Mouse (Mus musculus): ENCODE measurements around the gene Lrmda.
A peak's percentile ranks its signal among the peaks of the same experiment; 100 is the strongest.

The Lrmda gene

DNA sequence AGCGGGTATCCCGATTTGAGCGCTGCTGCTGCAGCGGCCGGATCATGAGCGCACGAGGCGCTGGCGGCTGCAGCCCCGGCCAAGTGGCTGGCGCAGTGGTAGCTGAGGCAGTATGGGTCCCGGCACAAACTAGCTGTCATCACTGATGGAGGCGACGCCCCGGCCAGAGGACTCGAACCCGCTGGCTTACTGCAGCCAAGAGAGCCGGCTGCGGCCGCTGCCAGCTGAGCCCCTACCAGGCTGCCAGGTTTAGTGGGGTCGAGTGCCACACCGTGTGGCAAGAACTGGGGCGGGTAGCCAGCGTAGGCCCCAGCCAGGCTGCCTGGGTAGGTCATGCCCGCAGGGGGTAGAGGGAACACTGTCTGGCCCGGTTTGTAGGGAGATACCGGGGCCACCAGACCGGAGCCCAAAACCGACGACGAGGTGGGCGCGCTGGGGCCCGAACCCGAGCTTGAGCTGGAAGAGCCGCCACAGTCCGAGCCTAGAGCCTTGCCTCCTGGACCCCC lies 34.0 kb upstream of the Lrmda start:
- TF ChIP-seq POU5F1 (IDR thresholded peaks at IDR 0.05; ENCODE audit: borderline replicate concordance, low read length) (no peak), CTCF (conservative IDR thresholded peaks at IDR 0.05; ENCODE audit: low read length) (no peak), NANOG (IDR thresholded peaks at IDR 0.05; ENCODE audit: borderline replicate concordance, low read length) (no peak)
- H3K27me3 ChIP-seq (ENCODE audit: insufficient read depth, low read length): peaks cover 93% of the 10 kb centered on the region
- peaks cover 55% of the 10 kb centered on the region for H3K4me1 ChIP-seq (replicated peaks; ENCODE audit: low read depth, low read length)
- H3K36me3 ChIP-seq (ENCODE audit: insufficient read depth, low read length): no peaks in the 10 kb centered on the region
- peak overlapping the region; percentile 69 for H3K4me3 ChIP-seq (replicated peaks; ENCODE audit: low read length)
- H3K9me3 ChIP-seq (ENCODE audit: low read length): no peaks in the 10 kb centered on the region

DNA sequence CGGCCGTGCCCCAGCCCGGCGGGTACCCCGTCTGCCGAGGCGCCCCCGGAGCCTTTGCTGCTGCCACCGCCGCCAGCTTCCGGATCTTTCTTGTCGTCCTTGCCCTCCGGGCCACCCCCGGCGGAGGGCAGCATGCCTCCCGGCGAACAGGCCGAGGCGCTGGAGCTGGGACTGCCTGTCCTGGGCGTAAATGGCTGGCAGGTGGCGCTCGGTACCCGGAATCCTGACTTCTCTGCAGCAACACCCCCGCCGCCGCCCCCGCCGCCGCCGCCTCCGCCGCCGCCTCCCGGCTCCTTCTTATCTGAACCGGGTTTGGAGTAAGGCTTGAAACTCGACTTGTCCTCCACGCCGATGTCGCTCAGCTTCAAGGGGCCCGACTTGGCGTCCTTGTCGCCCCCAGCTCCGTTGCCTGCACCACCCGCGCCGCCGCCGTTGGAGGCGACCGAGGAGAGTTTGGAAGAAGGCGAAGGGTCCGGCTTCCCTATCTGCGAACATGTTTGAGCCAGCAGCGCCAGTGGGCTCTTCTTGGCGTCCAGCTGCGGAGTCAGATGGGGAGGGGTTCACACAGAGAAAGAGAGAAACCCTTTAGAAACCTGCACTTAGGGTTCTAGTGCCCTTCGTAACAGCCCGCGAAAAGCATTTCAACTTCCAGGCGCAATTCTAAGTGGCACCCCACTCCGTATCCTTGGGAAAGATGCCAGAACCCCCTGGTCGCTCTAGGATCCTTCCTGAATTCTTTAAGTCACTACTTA lies 33.4 kb upstream of the Lrmda start:
- TF ChIP-seq POU5F1 (IDR thresholded peaks at IDR 0.05; ENCODE audit: borderline replicate concordance, low read length) (no peak), CTCF (conservative IDR thresholded peaks at IDR 0.05; ENCODE audit: low read length) (no peak), NANOG (IDR thresholded peaks at IDR 0.05; ENCODE audit: borderline replicate concordance, low read length) (no peak)

DNA sequence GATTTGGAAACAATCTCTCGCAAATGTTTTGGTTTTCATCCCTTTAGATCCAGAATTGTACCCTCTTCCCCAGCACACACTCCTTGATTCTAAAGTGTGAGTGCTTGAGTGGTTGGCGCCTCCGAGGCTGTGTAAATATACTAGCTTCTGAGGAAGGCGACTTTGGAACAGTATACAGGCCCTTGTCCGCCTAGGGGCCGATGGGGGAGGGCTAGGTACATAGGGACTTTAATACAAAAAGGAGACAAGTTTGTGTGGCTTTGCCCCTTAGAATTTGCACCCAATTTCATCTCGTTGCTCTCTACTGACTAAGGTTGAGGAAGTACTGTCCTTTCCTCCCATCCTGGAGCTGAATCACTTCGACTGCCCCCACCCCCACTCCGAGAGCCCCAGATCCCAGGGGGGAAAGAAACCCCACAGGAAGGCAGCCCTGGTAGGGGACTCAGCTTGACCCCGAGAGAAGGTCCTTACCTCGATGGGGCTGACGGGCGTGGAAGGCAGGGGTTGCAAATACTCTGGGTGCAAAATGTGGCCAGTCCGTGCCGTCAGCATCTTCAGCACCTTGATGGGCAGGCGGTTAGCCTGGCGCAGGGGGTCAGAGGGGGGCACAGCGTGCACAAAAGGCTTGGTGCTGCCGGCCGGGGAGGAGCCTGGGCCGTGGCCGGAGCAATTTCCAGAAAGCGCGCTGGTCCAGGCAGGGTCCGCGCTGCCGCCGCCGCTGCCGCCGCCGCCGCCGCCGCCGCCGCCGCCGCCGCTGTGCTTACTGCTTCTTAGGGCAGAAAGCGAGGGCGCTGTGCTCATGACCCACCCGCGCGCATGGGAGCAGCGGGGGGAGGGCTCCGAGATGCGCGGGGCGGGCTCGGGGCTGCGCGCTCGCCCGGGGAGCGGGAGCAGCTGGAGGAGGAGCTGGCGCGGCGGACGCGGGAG lies 32.5 kb upstream of the Lrmda start:
- no peaks in the 10 kb centered on the region for H3K36me3 ChIP-seq (ENCODE audit: insufficient read depth, low read length)
- H3K4me1 ChIP-seq (replicated peaks; ENCODE audit: low read depth, low read length): peaks cover 66% of the 10 kb centered on the region
- no peaks in the 10 kb centered on the region for H3K9me3 ChIP-seq (ENCODE audit: low read length)
- H3K27me3 ChIP-seq (ENCODE audit: insufficient read depth, low read length): peaks cover 95% of the 10 kb centered on the region
- H3K4me3 ChIP-seq (replicated peaks; ENCODE audit: low read length): peak overlapping the region; percentile 80
- TF ChIP-seq POU5F1 (IDR thresholded peaks at IDR 0.05; ENCODE audit: borderline replicate concordance, low read length) (no peak), NANOG (IDR thresholded peaks at IDR 0.05; ENCODE audit: borderline replicate concordance, low read length) (no peak), CTCF (conservative IDR thresholded peaks at IDR 0.05; ENCODE audit: low read length) (no peak)

More for the DNA sequence above, 33.4 kb upstream of the Lrmda start:
- Histone ChIP-seq H3K27me3 (ENCODE audit: insufficient read depth, low read length) (peaks cover 93% of the 10 kb centered on the region), H3K4me3 (replicated peaks; ENCODE audit: low read length) (peak overlapping the region; percentile 69), H3K9me3 (ENCODE audit: low read length) (no peaks in the 10 kb centered on the region), H3K36me3 (ENCODE audit: insufficient read depth, low read length) (no peaks in the 10 kb centered on the region), H3K4me1 (replicated peaks; ENCODE audit: low read depth, low read length) (peaks cover 62% of the 10 kb centered on the region)

DNA sequence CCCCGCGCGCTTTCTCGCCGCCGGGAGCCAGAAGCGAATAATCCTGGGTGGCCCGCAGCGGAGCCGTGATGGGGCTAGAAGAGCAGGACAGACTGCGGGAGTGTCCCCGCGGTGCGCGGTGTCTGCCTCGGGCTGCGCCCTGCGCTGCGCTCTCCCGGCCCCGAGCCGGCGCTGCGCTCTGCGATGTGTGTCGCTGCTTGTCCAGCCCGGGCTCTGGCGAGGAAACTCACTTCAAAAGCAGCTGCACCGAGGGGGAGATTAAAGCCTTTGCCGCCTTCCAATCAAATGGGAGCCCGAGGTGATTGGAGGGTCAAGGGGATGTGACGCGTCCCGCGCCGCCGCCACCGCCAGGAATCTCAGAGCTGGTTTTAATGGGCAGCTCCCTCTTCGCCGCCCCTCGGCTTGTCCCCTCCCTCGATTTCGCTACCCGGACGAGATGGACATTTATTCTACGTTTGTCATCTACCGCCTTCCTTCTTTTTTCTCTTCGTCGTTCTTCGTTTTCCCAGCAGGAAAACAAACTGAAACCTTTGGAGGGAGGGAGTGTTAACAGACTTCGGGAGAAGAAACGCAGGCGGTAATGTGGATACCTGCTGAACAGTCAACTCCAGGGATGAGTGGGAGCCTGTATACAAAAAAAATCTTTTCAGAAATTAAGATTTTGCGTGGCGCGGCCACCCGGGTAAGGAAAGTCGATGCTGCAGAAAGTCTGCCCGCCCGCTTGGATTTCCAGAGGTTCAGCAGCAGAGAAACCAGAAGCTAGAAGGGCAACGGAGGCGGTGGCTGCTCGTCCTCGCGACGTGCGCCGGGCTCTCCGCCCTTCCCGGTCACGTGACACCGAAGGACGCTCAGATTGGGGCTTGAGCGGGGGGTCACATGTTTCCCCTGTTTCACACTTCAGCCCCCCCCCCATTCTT lies 31.6 kb upstream of the Lrmda start:
- Histone ChIP-seq H3K27me3 (ENCODE audit: insufficient read depth, low read length) (peaks cover 94% of the 10 kb centered on the region), H3K4me3 (replicated peaks; ENCODE audit: low read length) (peak overlapping the region; percentile 80), H3K4me1 (replicated peaks; ENCODE audit: low read depth, low read length) (peaks cover 57% of the 10 kb centered on the region), H3K36me3 (ENCODE audit: insufficient read depth, low read length) (no peaks in the 10 kb centered on the region), H3K9me3 (ENCODE audit: low read length) (no peaks in the 10 kb centered on the region)
- TF ChIP-seq POU5F1 (IDR thresholded peaks at IDR 0.05; ENCODE audit: borderline replicate concordance, low read length): no peak
- no peak for TF ChIP-seq CTCF (conservative IDR thresholded peaks at IDR 0.05; ENCODE audit: low read length)
- TF ChIP-seq NANOG (IDR thresholded peaks at IDR 0.05; ENCODE audit: borderline replicate concordance, low read length): no peak

DNA sequence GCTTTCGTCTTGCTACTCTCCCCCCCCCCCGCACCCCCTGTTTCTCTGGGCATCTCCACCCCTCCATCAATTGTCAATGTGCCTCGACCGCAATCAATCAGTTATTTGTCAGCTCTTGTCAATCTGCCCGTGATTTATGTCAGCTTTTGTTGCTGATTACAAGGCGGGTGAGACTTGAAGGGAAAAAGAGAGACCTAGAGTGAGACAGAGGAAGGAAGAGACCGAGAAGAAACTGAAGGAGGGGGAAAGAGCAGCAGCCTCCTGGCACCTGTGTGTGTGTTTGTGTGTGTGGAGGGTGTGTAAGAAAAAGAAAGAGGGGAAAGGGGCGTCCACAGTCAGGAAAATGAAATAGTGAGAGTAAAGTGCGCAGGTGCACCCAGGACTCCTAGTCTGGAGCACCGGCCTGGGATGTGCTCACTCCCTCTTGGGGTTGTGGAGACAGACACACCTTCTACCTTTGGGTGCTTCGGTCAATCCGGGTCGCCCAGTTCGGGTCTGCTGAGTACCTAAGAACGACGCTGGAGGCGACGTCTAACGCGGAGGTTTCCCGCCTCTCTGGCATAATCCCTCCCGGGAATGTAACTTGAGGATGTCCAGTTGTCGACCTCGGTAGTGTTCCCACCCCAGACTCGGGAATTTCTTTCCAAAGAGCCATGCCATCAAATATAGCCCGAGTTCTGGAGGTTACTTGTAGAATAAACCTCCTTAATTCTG lies 30.8 kb upstream of the Lrmda start:
- TF ChIP-seq NANOG (IDR thresholded peaks at IDR 0.05; ENCODE audit: borderline replicate concordance, low read length) (no peak), CTCF (conservative IDR thresholded peaks at IDR 0.05; ENCODE audit: low read length) (no peak), POU5F1 (IDR thresholded peaks at IDR 0.05; ENCODE audit: borderline replicate concordance, low read length) (no peak)
- Histone ChIP-seq H3K36me3 (ENCODE audit: insufficient read depth, low read length) (no peaks in the 10 kb centered on the region), H3K27me3 (ENCODE audit: insufficient read depth, low read length) (peaks cover 94% of the 10 kb centered on the region), H3K9me3 (ENCODE audit: low read length) (no peaks in the 10 kb centered on the region), H3K4me1 (replicated peaks; ENCODE audit: low read depth, low read length) (peaks cover 58% of the 10 kb centered on the region), H3K4me3 (replicated peaks; ENCODE audit: low read length) (peak overlapping the region; percentile 64)

DNA sequence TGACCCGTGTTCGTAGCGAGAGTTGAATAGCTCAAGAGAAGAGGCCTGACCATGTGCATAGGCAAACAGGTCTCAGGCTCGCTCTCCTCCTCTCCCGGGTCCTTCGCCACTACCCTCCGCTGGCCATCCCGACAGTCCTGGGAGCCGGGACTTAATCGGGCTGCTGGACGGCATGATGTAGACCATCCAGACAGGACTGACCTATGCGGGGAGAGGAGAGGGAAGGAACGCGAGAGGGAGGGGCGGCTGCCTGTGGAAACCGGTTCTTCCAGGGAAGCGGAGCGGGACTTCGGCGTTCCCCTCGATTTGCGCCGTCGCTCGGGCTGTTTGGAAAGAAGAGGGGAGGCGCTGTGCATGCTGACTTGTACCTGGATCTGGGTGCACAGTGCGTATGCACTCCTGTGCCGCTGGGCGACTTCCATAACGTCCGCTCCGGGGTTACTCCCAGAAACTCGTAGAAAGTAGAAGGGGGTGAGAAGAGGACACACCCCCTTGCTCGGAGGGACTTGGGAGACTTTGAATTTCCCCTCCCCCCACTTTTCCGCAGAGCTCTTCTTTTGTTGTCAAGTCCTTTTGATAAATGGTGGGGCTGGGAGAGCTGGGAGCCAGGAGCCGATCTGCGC lies 30.1 kb upstream of the Lrmda start, which contains the start of gene Zfp503:
Zfp503 (minus strand) TSS at position 311 of the 623 bp plus-strand sequence.
- Histone ChIP-seq H3K4me3 (replicated peaks; ENCODE audit: low read length) (peak within 1 kb of the TSS; percentile 64), H3K9me3 (ENCODE audit: low read length) (no peaks in the 10 kb centered on the region), H3K4me1 (replicated peaks; ENCODE audit: low read depth, low read length) (peaks cover 65% of the 10 kb centered on the region), H3K36me3 (ENCODE audit: insufficient read depth, low read length) (no peaks in the 10 kb centered on the region), H3K27me3 (ENCODE audit: insufficient read depth, low read length) (peaks cover 98% of the 10 kb centered on the region)
- TF ChIP-seq NANOG (IDR thresholded peaks at IDR 0.05; ENCODE audit: borderline replicate concordance, low read length) (no peak), CTCF (conservative IDR thresholded peaks at IDR 0.05; ENCODE audit: low read length) (no peak), POU5F1 (IDR thresholded peaks at IDR 0.05; ENCODE audit: borderline replicate concordance, low read length) (no peak)
